Mouse (Mus musculus) neutrophil, adult 65 days (primary cell): Measurements from ENCODE around the gene Gm4881. TPM values are rescaled to one million over a fixed set of nuclear protein-coding genes. Genes with fewer than 3 reads are reported as not detected.

Source experiments
- total RNA-seq: library from RNA; stranded (reverse); gene quantifications from 2 replicates; pipeline ENCODE4 v1.2.4, GENCODE M21; 2023

The Gm4881 gene
- total RNA-seq = not detected in 2 replicates

GRCm38 (mm10) chr7:24944257-24944950 lies at the start of gene Gm4881:
Gene Gm4881, minus strand, starts transcription at chr7:24944494.

GRCm38 (mm10) chr7:24971972-24972893 lies 27.9 kb upstream of the Gm4881 start, which contains the start of gene Rabac1:
Gene Rabac1, minus strand, starts transcription at chr7:24972754.

GRCm38 (mm10) chr7:24902630-24903443 lies 41.5 kb downstream of the Gm4881 start, which contains the start of gene Arhgef1:
Gene Arhgef1, plus strand, starts transcription at chr7:24902912.

GRCm38 (mm10) chr7:24897224-24897623 lies 47.1 kb downstream of the Gm4881 start, which contains the start of gene Cd79a:
Gene Cd79a, plus strand, starts transcription at chr7:24897381.

GRCm38 (mm10) chr7:24883896-24884692 lies 60.2 kb downstream of the Gm4881 start, which contains the start of gene Rps19:
Gene Rps19, plus strand, starts transcription at chr7:24884371.

Other genes starting within 250 kb of the Gm4881 start
- gene BC049730, start 235.3 kb downstream of the Gm4881 start, total RNA-seq = 1.6 and 2.2 TPM in 2 replicates
- 5.8 and 13.4 TPM in 2 replicates for gene Gm4763, start 217.6 kb downstream of the Gm4881 start, total RNA-seq
- 1,275 and 1,351 TPM in 2 replicates for gene Cd177, start 184.2 kb downstream of the Gm4881 start, total RNA-seq
- gene Ceacam10, start 167.3 kb downstream of the Gm4881 start, total RNA-seq = 69.9 and 84.9 TPM in 2 replicates
- gene Gm9844, start 82.3 kb downstream of the Gm4881 start, total RNA-seq = 2.0 and 3.2 TPM in 2 replicates
- not detected in 2 replicates for gene Lypd4, start 74.6 kb downstream of the Gm4881 start, total RNA-seq
- not detected in 2 replicates for gene Dmrtc2, start 74.4 kb downstream of the Gm4881 start, total RNA-seq
- 415 and 552 TPM in 2 replicates for gene Rps19, start 60.1 kb downstream of the Gm4881 start, total RNA-seq
- gene Cd79a, start 47.1 kb downstream of the Gm4881 start, total RNA-seq = 2.2 and 8.9 TPM in 2 replicates
- 564 and 862 TPM in 2 replicates for gene Arhgef1, start 41.6 kb downstream of the Gm4881 start, total RNA-seq
- gene Rabac1, start 28.3 kb upstream of the Gm4881 start, total RNA-seq = 138 and 148 TPM in 2 replicates
- gene Atp1a3, start 61.5 kb upstream of the Gm4881 start, total RNA-seq = 230 and 240 TPM in 2 replicates
- gene Grik5, start 127.9 kb upstream of the Gm4881 start, total RNA-seq = 1.7 and 5.5 TPM in 2 replicates
- 10.4 and 11.0 TPM in 2 replicates for gene Zfp574, start 128.1 kb upstream of the Gm4881 start, total RNA-seq
- 7.4 and 8.8 TPM in 2 replicates for gene Pou2f2, start 235.2 kb upstream of the Gm4881 start, total RNA-seq